Mouse (Mus musculus) right cerebral cortex, postnatal 14 days (tissue): ENCODE measurements at regions not wholly inside any gene's neighbourhood (a gene's known extent, or its start where the extent isn't known, plus 50 kb on each side); places are given as distances from the start of the nearest gene placed in this dataset.
"Not testable (repeated sequence)": the region's sequence is repeated elsewhere in the genome, so short reads cannot be mapped to it uniquely, and the experiment has no call there.

Experiments used
- DNase-seq: peaks from one replicate; pipeline ENCODE4 v3.0.0; 2022

DNA sequence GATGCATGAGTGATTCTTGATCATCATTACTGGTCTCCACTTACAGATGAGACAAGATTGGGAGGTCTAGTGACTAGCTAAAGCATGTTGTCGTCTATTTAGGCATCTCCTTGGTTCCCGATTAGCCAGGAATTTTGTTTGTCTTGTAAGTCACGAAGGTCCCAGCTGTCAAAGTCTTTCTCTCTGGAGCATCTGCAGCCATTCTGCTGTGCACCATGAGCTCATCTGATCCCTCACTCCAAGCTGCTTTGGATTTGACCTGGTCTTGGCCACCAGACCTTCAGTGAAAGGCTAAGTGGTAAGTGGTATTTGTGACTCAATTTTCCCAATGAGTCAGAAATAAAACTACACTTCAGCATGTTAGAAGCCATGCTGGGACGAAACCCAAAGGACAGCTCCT is 53.3 kb upstream of the Creb5 start:
- no peak for DNase-seq

DNA sequence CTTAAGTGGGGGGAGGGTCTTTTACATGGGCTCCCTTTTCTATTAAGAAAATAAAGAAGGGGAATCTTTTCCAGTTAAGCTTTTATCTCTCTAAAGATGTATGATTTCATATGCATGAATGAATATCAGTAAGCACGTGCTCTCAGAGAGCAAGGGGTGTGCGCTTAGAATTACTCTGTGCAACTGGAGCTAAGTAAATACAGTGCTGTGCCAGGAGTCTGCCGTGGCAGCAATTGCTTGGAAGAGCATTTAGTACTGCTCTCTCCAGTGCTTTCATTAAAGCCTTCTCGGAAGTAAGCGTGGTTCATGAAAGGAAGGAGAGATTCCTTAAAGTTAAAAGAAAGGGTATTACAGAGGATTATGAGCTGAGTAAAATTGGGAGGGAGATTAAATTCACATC is 54.5 kb upstream of the Creb5 start:
- no peak for DNase-seq

DNA sequence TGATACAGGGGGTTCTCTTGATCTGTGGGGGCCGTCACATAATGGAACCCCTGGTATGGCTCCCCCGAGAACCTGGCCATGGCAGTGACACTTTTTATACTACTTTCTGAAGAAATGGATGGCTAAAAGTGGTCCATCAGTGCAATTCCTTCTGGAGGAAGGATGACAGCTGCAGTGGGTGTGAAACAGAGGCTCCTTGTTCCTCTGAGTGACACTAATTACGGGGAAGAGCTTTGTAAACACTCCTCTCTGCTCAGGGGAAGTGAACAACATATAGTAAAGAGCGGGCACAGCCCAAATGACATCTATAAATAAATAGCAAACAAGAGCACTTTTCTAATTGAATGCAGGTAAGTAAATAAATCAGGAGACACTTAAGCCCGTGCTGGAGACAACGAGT is 57.7 kb upstream of the Creb5 start:
- DNase-seq, result no peak

DNA sequence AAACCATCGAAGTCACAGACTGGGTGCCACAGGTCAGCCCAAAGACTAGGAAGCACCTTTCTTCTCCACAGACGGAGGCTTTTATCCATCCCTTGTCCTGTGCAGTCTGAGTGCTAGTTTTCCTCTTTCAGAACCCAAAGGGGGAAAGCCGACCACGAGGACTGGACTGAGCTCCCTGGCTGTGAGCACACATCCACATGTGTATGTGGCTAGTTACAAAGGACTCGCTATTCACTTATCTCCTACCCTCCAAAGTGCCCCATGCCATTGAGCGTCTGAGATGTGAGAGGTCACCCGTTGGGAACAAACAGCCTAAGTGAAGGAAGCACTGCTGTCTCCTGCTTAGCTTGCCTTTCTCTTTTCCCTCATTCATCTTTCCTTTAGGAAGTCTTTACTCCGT is 65.0 kb upstream of the Creb5 start:
- DNase-seq, result no peak

DNA sequence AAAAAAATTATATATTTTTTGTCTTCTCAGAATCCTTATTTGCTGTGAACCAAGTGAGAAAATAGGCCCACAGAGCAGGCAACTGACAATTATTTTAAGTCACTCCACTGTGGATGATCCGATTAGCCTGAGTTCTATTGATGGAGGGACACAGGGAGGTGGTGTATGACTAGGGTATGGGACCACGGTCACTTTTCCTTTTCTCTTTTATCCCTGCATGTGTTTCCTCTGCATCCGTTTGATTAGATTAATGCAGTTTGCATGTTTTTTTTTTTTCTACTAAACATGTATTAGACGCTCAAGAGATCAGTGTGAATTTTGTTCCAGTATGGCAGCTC is 65.4 kb upstream of the Creb5 start:
- DNase-seq, result no peak

DNA sequence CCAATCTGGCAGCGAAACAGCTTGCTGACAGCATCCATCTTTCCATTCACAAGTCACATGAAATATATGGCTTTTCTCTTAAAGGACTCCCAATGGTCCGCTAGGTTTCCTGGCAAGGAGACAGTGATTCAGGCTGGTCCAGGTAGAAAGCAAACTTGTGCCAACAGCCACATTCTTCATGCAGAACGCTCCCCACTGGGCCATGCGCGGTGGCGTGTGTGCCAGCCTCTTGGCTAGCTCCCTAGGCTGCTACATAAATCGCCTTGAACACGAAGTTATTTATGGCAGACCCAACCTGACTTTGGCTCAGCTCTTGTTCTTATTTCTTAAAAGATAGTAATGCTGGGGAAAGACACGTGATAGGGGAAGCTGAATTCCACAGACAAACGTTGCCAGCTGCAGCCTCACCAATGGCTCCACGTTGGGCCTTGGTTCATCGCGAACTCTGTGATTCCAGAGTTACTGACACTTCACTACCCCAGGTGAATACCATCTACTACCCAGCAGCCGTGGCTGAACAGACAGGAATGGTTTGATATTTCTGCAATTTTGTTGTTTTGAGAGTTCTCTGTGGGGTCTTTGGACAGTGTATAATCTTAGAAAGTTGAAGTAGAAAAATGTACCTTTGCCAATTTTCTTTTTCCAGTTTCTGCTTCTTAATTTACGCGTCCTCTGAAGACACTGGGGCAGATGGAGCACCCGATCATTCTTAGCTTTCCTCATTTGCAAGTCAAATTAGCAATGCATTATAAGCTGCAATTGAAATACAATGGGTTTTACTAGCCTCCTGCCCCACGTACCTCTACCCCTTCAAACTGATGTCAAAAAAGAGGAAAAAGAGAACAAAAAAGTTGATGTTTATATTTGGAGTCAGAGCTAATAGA is 66.0 kb upstream of the Creb5 start:
- DNase-seq, result no peak

DNA sequence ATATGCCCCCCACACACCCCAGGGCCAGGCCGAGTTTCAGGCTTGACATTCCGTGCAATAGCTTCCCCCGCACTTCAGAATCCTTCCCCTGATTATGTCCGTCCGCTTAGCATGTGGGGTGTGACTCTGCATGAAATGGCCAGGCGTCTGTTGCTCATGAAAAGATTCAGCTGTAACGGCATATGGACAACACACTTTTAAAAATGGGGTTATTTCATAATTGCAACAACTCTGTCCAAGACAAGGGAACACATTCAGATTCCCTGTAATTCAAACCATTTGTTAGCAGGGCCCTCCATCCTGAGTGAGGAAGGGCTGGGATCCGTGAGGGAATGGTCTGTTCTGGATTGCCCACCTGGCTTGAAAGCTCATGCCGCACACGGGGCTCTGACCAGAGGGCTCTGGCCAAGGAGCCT is 68.2 kb upstream of the Creb5 start:
- no peak for DNase-seq

DNA sequence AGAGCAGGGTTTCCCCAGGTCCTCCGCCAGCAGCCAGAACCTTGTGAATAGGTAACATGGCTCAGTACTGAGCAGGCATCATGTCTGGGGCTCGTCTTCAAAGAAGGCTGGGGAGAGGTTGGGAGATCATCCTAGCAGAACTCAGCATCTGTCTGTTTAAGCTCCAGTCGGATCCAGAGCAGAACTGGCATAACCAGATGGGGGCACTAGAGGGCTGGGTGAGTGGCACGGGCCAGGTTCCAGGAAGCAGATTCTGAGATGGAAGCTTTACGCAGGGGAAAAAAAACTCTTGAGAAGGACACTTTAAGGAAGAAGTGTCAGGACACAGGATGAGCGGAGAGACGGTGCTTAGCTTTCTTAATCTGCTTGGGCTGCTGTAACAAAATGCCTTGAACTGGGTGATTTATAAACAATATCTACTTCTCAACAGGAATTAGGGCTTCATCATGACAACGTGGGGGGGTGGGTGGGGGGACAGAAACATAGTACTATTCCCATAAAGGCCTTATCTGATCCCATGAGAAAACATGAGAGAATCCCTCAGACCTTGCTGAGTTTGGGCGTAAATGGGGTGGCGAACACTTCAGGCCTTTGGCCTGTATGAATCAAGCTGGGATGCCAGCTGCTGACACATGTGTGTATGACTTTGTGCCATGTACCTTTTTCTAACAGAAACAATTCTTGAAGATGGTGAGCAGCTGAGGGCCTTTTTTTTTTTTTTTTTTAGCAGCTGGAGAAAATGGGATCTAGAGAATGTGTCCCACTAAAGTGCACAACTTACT is 69.6 kb upstream of the Creb5 start:
- DNase-seq, result peak; percentile 59

DNA sequence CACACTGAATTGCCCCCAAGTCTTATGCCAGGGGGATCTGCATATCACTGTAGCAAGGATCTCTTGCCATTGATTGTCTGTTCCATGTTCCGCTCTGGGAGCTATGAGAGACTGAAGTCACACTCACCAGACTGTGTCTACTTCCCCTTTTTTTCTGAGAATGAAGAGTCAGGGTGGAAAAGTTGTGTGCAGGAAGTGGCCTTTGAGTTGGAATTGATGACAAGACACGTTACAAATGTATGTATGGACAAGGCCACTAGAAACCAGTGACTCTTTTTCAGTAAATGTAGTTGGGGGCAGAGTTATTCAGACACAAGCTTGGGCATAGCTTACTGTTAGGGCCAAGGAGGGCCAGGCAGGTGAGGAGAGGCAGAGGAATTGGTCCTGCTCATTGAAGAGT is 70.4 kb upstream of the Creb5 start:
- DNase-seq, result no peak

DNA sequence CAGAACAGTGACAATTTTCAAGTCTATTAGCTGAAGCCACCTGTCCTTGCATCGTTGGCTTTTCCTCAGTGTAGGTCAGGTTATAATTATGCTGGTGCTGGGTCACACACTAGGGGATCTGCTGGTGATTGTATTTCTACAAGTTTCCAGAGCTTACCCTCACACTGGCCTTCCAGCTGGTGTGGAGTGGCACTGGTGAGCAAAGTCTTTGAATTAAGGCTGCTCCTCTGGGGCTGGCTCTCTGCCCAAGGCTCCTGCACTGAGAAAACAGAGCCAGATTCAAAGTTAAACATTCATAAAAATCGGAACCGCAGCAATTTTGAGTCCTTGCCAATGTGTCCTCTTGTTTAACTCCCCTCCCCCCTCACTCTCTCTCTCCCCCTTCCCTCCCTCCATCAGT is 75.7 kb upstream of the Creb5 start:
- no peak for DNase-seq

DNA sequence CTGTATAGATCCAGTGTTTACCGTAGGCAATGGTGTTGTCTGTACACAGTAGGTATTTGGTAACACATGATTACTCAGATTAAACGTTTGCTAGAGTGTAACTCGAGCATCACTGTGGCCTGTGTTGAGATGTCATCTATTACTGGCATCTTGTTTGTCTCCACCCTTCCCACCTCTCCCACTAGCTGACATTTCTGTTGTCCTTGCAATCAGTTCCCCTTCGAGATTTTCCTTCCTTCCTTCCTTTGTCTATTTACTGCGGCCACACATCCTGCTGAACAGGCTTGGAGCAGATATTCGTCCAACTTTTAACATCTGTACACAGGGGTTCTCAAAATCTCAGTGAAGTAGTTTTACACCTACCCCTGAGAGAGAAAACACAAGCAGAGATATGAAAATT is 77.7 kb upstream of the Creb5 start:
- DNase-seq, result no peak

DNA sequence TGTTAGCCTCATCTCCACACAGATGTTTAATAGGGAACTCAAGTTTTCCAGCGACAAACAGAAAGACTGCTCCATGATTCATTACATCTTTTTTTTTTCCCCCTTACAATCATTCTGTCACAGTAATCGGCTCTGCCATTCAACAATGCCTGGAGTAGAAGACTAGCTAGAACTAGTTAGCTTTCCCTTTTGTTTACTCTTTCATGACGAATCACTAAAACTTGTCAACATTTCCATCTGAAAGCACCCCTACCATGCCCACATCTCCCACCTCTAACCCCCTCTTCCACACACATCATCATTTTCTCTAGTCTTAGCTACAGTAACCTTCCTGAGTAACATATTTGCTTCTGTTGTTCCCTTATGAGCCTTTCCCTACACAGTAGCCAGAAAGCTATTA is 78.6 kb upstream of the Creb5 start:
- no peak for DNase-seq

DNA sequence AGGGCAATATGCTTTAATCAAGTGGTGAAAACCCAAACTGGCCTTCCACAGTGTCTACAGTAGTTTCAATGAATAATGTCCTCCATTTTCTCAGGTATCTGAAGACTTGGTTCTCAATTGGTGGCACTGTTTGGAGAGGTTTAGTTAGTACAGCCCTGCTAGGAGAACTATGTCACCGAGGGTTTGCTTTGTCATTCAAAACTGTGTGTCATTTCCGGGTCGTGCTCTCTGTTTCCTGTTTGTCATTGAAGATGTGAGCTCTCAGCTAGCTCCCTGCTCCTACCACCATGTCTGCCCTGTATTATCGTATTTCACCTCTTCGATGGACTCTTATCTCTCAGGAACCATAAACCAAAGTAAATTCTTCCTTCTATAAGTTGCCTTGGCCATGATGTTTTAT is 79.3 kb upstream of the Creb5 start:
- DNase-seq, result no peak

DNA sequence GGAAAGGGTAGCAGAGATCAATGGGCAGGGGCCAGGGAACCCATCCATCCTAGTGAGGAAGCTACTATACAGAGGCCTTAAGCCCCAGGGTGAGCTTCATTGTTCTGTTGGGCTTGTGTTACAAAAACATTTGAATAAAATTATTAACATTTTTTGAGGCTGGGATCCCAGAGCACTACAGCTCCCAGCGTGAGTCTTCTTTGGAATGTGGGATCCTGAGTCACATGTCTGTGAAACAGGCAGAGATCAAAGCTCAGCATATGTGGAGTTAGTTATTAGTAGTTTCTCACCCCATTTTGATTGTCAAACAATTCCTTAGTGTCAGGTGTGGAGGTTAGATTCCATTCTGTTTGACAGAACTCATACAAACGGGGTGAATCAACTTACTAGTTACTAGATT is 79.7 kb upstream of the Creb5 start:
- DNase-seq, result no peak

DNA sequence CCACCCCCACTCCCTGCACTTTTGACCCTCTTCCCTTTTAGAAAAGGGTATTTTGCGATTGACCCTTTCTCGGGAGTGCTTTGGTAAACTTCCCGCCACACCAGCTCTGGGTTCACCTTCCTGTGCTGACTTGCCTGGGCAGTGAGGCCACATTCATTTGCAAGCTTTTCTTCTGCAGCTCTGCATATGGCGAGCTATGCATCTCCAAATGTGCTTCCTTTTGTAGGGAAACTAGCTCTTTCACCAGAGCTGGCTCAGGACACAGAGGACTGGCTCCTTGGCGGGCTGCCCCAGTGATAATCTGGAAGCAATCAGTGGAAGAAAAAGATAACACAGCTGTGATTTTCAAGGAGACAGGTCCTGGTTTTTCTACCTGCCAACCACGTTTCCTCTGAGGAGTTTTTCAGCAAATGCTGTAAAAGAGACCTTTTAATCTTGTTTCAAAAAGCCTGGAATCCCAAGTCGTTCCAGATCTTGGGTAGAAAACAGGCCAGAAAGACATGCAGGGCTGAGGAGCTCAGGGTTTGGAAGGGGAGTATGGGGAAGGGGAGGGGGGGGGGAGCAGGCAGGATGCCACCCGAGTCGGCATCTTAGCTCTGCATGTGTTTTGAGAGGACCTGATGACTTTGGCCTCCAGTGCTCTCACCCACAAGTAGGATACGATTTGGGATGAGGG is 85.7 kb upstream of the Creb5 start:
- peak; percentile 21 for DNase-seq

DNA sequence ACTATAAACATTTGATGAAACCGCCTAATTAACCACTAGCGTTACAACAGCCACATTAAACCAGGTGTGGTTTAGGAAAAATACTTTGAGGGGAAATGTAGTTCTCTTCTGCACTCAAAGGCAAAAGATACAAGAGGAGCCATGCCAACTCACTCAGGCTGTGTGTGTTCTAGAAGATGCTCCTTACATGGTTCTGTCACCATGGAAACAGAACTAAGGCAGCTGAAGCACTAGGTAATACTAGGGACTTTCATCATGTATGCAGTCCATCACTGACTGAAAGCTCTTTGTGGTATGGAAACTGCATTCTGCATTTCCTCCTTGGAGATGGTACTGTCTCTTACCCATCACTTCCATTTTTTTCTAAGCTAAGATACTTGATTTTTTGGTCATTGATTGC is 87.6 kb upstream of the Creb5 start:
- DNase-seq, result no peak

DNA sequence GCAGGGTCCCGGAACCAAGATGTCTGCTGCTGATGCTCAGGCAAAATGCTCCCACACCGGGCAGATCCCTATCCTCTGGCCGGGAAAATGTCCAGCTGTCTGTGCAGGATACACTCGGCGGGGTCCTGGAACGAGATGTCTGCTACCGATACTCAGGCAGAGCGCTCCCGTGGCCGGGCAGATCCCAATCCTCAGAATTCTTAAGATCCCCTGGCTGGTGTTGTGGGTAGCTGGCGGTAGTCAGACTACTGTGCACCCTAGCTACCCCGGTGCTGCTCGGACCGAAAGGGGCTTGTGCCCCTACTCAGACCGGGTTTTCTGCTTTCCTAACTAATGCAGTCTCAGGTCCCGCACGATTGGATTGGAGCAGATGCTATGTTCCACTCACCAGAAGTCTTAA is 104.9 kb upstream of the Creb5 start:
- DNase-seq, result not testable (repeated sequence)

DNA sequence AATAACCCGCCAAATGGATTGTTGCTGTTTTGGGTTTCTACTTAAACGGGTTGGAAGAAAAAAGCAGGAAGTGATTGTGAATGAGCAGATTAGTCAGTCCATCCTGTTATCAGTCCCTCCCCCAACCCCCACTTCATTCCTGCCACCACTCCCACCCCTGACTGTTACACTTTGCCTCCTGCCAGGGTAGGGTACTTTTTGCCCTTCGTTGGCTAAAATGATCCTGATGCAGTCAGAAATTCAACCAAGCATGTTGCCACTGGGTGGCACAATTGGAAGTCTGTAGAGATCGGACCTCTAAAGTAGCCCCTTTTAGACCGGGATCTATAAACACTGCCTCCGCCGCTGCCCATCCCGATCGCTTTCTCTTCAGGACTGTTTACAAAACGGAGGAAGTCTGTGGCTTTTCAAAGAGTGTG is 96.0 kb upstream of the Jazf1 start:
- peak; percentile 15 for DNase-seq

DNA sequence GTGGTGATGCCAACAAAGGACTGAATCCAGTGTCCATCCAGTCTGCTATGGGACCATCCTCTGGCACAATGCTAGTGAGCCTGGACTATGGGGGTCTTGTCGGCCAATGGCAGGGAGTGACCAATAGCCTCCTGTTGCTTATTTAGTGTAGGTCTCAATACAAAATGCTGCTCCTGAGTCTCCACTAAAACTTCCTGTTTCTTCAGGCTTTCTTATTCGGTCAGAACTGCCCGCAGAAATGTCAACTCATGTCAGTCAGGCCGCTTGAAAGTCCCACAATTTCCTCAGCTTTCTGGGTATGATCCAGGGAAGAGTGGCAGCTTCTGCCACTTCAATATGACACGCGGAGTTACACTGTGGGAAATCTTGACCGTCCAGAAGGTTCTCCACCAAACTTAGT is 94.7 kb upstream of the Jazf1 start:
- no peak for DNase-seq

DNA sequence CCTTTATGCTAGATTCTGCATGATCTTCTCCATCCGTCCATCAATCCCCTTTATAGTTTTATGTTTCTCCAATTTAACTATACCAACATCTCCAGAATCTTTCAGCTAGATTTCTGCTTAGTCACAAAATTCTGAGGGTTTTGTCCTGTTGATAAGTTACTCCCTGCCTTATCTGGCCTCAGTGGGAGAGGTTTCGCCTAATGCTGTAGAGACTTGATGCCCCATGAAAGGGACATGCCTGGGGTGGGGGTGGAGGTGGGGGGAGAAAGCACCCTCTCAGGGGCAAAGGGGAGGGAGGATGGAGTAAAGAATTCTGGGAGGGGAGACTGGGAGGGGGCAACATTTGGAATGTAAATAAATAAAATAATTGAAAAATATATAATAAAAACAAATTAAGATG is 93.2 kb upstream of the Jazf1 start:
- no peak for DNase-seq

DNA sequence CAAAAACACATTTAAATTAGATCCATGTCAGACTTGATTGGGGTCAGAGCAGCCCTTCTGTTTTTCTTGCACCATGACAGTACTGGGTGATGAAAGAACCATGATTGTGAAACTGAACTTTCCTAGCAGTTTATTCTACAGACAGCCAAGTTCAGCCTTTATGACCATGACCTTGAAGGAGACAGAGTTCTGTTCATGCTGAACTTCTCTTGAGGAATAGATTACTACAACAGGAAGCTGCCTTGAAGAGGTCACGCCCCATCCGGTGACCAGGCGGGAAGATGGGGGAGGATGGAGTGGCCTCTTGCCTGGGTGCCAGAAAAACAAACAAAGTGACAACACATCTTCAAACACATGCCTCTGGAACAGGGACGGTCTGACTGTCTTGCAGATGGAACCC is 86.2 kb upstream of the Jazf1 start:
- DNase-seq, result no peak

DNA sequence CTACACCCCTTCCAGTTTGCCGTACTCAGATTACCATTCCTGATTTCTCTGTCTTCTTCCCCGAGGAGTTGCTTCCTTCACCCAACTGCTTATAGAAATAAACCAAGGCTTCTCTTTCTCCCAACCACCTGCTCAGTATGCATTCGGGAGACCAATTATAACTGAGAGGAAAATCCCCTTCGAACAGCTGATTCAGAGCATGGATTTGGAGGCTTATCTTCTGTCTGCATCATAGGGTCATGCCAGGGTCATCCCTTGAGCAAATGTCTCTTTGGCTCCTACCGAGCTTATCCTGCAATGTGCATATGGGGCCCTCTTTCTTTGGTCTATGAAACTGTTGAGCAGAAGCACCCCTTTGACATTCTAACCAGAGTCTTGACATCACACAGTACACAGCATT is 79.0 kb upstream of the Jazf1 start:
- DNase-seq, result no peak

DNA sequence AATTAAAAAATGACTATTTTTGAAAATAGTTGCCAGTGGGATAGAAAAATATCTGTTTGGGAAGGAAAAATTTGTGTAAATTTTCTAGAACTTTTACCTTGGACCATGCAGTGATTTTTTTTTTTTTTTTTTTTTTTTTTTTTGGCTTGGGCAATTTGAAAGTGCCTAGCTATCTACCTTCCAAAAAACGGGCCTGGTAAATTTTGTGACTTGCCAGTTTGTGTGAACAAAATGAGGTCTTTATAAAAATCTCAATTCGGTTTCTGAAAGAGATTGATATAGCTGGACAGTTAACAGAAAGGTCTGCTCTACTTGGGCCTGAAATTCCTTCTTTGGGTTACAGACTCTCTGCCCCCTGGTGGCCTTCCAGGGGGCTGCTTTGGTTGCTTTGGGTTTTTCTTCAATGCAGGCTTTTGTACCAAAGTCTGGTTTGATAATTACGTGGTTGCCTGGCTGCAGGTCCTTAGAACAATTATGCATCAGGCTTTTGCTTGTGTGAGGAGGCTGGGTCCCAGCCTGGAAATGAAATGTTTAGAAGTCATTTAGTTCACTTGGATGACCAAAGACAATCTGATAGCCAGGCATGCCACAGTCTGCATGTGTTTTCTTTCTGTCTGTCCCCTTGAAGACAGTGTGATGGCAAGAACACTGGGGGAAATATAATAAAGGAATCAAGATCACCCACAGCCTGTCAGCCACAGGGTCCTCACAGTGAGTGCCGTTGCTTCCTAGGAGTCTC is 75.6 kb upstream of the Jazf1 start:
- peak; percentile 38 for DNase-seq
